Mouse (Mus musculus) lung, postnatal 0 days (tissue): ENCODE measurements around the gene Ier5l.

Source experiments
- CTCF ChIP-seq: IDR thresholded peaks from 2 replicates; pipeline ENCODE4 v1.5.1; 2016; ENCODE audit warnings: antibody characterized with exemption, mild to moderate bottlenecking
- EP300 ChIP-seq: IDR thresholded peaks from 2 replicates; pipeline ENCODE4 v1.6.1; 2016; ENCODE audit warnings: antibody characterized with exemption, mild to moderate bottlenecking, control low read depth

- TF ChIP-seq CTCF (no peak), EP300 (no peak)
Observed at GRCm38 (mm10) chr2:30448371-30448770, 25.6 kb downstream of the Ier5l start.
